Mouse (Mus musculus): Measurements from ENCODE around the gene Tex21.
"Not testable (repeated sequence)": the region's sequence is repeated elsewhere in the genome, so short reads cannot be mapped to it uniquely, and the experiment has no call there.

The Tex21 gene

DNA sequence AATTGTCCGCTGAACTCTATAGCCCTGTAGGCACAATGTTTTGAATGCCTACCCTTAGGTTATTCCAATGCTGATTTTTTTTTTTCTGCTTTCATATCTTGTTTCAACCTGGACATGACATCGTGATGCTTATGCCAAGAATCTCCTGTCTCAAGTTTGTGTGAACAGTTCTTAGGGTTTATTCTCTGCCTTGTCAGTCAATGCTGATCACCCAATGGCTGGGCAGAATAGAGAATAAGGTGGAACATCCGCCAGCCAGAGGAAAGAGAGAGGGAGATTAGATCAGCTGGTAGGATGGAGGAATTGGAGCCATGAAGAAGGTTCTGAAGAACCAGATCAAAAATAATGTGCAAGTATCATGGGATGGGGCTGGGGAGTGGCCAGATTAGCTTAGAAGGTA is 14.1 kb upstream of the Tex21 start:
- no peak for DNase-seq (ENCODE audit: low read depth, low spot score)

DNA sequence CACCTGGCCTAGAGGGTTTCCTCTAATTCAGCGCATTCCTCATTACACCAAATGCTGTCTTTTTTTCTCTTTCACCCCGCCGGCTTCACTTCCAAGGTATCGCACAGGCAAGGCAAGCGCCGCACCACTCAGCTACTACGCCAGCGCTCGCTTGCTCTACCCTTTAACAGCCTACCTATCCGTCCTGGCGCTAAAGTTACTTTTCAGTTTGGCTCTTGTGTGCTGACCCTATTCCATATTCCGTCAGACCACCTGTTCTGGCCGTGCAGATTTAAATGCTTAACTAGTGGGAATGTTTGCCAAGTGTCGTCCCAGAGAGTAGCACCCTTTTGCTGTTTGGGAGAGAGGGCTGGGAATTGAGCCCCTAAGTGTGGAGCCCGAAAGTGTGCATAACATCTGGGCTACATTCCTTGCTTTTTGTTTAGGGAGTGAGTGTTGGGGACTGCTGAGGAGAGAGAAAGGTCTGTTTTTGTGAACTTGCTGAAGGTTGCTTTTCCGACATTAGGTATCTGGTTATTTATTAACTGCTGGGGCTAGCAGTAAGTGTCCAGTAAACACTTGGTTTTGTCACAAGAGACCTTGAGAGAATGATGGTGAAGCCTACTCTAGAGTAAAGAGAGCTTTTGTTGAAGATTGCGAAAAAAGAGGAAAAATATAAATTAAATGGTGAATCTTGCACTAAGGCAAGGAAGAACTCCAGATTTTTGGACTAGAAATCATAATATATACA is 9.7 kb upstream of the Tex21 start:
- DNase-seq (ENCODE audit: low read depth, low spot score), result peak; percentile 42

DNA sequence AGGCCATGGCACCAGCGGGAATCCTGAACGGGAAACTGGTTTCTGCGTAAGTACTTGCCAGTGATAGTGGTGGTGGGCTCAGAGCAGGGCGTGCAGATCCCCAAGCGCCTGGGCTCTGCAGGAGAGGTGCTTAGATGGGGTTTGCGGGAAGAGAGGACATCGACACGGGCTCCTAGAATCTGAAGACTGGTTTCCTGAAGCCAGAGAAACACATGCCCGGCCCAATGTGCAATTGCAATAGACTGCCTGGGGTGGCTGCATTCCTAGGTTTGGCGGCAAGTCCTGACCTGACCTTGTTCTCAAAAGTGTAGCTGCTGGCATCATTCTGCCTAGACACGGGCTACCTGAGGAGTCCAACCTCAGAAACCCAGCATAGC is 8.9 kb upstream of the Tex21 start:
- DNase-seq (ENCODE audit: low read depth, low spot score), result no peak

DNA sequence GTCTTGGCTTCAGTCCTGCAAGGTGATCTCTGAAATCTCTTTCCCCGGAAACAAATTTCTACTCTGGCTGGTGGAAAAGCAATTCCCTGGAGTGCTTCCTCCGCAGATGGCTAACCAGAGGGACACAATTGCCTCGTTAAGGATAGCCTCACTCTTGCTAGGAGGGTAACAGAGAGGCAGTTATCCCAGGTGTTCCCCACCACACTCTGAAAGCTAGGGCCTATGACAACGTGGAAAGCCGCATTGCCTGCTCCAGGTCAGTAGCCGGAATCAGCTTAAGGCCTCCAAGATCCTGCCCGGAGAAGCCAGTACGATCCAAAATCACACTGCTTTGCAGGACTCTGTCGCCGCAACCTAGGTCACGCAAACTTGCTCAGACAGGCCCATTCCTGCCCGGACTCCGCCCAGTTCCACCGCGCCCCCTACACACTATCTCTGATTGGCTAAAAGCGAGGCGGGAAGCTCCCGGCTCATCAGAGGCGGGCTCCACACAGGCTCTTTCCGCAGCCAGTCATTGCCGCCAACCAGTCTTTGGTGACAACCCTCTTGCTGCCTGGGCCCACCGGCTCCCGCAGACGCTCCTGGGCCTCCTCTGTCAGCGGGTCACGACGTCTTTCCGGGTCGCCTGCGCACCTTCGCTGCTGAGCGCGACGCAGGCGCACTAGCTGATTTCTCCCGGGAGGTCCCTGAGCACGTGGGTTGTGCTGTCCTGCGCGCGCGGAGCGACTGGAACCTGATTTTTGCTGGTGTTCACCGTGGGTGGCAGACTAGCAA is 8.4 kb upstream of the Tex21 start, which contains the start of gene Mthfd1:
Gene Mthfd1 (plus strand): TSS at position 574 of the 774 bp plus-strand sequence.
- DNase-seq (ENCODE audit: low read depth, low spot score), result peak; percentile 97

DNA sequence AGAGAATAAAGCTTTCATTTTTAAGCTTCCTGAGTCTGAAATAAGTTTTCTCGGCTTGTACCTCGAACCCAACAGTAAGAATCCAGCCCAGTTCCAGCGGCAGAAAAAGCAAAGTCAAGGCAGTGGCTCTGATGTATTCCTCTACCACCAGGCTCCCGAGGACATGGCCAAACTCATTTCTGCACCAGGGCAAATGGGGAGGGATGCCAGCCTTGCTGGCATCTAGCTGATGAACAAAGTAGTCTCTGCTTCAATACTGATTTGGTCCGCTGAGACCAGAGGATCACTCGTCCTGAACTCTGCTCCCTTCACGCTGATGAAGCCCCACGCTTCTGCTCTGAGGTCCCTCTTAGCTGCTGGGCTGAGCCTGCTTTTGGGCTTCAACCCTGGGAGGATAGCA is 7.4 kb upstream of the Tex21 start:
- peak; percentile 7 for DNase-seq (ENCODE audit: low read depth, low spot score)

DNA sequence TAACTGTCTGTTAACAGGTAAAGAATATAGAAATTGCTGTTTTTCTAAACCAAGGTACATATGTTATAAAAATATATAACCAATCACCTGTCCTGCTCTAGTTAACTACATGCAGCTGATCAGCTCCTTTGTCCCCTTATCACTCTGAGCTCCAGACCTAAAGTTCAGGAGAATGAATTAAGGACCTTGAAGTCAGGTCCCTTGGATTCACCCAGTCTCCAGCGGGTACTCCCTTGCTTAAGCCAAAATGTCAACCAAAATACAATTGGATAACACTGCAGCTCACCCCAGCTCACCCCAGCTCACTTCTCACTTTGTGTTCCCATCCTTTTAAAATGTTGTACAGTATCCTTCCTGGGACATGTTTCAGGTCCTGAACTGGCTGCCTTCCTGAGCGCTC is 7.0 kb upstream of the Tex21 start:
- no peak for DNase-seq (ENCODE audit: low read depth, low spot score)

DNA sequence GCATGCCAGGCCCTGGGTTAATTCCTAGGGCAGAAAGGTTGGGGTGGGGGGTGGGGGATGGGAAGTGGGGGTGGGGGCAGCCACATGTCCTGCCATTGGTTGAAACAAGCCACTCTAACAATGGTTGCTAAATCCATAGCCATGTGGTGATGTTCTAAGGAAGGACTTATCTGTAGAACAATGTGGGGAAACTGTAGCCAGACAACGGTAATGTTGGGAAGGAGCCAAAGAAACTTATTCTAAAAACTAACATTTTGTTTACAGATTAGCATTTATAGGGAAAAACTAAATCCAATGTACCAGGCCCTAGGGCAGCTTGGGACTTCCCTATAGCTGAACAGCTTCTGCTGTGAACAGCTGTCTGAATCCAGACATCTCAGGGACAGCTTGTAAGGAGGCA is 6.5 kb upstream of the Tex21 start:
- DNase-seq (ENCODE audit: low read depth, low spot score), result no peak

DNA sequence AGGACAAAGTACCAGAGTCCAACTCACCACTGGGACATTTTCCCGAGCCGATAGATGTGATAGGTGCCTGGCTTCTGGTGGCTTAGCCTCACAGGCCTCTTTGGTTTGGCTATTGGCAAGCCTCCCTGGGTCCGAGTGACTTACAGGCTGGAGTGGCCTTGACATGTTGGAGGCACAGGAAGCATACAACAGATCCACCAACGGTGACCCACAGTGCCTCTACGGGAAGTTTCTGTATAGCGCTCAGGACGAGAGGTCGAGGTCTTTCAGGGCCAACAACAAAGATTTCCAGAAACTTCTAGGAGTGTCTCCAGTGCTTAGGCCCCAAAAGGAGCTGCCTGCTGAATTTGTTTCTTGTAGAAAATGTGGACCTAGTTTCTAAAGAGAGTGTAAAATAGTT is 1.6 kb downstream of the Tex21 start:
- DNase-seq (ENCODE audit: low read depth, low spot score), result no peak

DNA sequence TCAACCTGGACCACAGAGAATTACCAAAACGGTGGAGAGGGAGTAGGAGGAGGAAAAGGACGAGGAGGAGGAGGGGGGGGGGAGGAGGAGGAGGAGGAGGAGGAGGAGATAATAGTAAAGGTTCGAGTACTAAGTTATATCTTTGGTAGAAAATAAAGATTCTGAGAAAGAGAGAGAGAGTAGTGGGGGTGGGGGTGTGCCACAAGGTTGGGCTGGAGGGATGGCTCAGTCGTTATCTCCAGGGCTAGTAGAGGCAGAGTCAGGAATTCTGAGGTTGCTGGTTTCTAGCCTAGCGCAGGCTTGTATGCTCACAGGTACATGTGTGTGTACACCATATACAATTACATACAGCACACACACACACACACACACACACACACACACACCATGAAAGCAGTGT is 4.7 kb downstream of the Tex21 start:
- DNase-seq (ENCODE audit: low read depth, low spot score), result no peak

DNA sequence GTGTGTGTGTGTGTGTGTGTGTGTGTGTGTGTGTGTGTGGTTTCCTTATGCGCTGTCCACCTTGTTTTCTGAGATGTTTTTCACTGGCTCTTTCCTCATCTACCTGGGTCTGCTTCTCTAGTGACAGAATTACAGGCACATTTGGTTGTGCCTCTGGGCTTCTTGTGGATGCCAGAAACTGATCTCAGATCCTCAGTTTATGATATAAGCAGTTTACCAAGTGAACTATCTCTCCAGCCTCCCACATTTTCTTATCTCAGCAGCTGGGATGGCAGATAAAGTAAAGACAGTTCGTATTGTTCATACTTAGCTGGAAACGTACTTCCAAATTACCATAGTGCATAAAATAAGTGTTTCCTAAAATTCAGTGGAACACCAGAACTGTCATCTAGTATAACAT is 5.5 kb downstream of the Tex21 start:
- no peak for DNase-seq (ENCODE audit: low read depth, low spot score)

DNA sequence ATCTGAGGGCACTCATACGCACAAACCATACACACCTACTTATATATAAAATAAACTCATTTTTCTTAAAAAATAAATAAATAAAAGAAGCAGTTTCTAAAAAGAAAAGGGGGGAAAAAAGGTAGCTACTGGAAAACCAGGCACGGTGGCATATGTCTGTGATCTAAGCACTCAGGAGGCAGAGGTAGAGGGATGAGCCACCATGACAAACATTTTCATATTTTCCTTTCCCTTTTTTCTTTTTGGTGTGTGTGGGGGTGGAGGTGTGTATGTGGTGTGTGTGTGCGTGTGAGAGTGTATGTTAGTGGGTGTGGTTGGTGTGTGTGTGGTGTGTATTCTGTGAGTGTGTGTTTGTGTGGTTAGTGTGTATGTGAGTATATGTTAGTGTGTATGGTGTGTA is 5.9 kb downstream of the Tex21 start:
- no peak for DNase-seq (ENCODE audit: low read depth, low spot score)

DNA sequence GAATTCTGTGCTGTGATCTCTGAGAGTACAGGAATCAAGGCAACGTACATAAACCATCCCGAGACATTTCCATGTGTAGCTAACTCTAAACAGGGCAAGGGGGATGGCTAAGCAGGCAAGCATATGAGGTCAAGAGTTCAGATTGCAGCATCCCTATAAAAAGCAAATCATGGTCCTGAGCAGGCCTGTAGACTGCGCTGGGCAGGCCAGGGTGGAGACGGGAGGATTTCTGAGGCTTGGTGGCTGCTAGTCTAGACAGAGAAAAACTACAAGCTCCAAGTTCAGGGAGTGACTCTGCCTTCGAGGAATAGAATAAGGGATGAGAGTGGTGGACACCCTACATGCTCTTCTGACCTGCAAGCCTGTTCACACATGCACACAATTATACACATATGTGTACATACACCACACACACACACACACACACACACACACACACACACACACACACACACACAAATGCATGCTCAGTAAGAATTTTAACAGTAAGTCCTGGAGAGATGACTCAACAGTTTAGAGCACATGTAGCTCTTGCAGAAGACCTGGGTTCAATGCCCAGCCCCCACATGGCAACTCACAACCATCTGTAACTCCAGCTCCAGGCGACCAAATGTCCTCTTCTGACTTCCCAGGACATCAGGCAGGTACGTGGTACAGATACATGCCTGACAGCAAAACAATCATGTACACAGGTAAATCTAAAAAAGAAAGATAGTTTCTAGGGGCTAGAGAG is 6.5 kb downstream of the Tex21 start:
- no peak for DNase-seq (ENCODE audit: low read depth, low spot score)

DNA sequence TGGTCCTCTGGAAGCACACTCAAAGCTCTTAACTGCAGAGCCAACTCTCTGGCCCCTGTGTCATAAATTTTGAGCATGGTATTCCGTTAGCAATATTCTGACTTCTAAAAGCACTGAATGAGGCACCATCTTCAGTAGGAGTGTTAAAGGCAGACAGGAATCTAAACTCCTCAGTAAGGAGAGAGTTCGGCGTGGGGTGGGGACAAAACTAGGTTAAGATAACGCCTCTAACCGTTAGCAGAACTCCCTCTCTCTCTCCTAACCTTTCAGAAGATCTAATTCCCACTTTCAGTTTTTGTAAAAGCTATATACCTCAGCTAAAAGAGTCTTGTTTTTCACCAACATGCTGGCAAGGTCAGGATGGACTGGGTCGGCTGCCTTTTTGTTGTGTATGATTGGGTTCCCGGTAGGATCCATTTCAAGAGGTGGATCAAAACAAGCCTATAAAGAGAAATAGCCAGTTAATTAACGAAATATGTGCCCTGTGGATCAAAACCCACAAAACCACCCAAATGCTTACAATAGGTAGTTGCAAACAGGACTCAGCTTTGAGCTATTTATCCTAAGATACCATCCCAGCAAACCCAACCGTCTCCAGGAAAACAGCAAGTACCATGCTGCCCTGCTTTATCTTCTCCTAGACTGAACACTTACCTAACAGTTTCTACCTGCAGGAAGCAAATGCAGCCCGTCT is 7.3 kb downstream of the Tex21 start:
- no peak for DNase-seq (ENCODE audit: low read depth, low spot score)

DNA sequence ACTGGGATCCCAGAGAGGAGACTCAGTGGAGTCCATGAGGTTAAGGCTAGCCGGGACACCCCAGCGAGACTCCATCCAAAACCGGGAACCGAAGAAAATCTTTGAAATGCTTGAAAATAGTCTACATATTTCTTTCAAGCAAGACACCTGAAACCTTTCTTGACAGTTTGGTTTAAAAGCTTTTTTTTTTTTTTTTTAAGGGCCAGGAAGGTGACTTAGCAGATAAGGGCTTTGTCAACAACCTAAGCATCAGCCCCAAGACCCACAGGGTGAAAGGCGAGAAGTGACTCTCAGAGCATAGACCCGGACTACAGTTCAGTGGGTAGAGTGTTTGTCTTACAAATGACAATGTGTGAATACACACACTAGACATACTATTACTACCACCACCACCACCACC is 11.3 kb downstream of the Tex21 start:
- no peak for DNase-seq (ENCODE audit: low read depth, low spot score)

DNA sequence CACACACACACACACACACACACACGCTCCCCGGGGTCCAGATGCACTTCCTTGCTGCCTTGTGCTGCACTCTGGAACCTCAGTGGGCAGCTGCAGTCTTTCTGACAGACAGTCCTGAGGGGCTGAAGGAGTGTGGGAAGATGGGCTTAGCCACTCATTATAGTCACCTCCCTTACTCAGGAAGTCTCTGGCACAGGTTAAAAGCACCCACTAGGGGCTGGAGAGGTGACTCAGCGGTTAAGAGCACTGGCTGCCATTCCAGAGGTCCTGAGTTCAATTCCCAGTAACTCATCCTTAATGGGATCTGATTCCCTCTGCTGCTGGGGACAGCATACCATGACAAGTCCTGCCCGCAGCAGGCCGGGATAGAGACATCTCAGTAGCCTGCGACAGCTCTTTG is 15.9 kb downstream of the Tex21 start:
- DNase-seq (ENCODE audit: low read depth, low spot score), result no peak

DNA sequence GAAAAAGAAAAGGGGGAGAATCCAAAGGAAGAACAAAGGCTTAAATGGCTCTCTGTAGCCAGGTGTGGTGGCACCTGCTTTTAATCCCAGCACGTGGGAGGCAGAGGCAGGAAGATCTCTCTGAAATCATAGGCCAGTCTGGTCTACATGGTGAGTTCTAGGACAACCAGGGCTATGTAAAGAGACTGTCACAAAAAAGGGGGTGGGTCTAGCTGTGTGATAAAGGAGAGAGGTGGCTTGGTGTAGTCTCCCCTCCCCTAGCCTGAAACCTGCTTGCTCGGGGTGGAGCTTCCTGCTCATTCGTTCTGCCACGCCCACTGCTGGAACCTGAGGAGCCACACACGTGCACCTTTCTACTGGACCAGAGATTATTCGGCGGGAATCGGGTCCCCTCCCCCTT is 24.4 kb downstream of the Tex21 start:
- not testable (repeated sequence) for DNase-seq (ENCODE audit: low read depth, low spot score)

DNA sequence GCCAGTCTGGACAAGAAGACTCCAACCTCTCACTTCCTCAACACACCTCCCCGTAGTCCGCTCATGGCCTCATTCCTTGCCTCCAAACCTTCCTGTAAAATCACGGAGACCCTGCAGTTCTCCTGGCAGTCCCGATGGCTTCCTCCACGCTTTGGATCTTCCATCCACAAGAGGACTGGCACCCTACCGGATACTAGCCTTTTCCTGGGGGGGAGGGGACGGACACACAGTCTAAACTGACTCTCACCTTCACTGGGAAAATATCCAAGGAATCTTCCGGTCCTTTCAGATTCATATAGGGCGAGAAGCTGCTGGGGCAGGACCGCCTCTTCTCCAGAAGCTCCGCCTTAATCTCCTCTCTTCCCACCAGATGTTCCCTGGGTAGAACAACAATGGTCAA is 29.8 kb downstream of the Tex21 start:
- DNase-seq (ENCODE audit: low read depth, low spot score), result no peak

DNA sequence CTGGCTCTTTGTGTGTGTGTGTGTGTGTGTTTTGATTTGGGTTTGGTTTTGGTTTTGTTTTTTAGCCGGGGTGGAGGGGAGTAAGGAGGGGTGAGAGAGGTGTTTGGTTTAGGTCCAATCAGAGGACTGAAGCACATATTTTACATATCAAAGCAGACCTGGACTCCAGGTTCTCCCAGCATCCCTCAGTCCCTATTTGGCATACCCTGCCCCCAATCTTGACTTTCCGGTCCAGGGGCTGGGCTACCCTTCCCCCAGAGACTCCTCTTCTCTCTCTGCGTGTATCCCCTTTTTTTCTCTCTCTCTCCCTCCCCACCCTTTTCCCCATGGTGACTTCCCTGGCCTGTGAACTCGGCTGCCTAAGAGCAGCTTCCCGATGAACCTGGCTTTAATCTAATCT is 31.4 kb downstream of the Tex21 start:
- no peak for DNase-seq (ENCODE audit: low read depth, low spot score)

DNA sequence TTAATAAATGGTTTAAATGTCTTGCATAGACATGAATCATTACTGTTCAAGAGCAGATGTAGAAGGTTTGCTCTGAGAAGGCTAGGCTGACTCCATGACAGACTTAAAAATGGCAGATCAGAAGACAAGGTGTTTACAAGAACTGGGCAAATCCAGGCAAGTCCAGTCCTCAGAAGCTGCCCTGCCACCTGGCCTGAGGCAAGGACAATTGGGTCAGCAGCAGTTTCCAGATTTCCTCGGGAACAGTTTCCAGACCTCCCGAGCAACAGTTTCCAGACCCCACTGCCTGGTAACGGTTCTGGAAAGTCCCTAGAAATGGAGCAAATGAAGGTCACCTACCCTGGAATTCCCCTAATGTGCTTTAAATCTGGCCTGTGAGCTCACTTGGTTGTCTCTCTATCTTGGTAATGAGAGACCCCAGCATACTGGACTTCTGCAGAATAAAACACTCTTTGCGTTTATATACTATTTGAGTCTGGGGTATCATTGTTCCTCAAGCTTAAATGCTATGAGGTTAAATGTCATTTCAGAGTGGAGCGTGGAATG is 37.0 kb downstream of the Tex21 start:
- no peak for DNase-seq (ENCODE audit: low read depth, low spot score)

DNA sequence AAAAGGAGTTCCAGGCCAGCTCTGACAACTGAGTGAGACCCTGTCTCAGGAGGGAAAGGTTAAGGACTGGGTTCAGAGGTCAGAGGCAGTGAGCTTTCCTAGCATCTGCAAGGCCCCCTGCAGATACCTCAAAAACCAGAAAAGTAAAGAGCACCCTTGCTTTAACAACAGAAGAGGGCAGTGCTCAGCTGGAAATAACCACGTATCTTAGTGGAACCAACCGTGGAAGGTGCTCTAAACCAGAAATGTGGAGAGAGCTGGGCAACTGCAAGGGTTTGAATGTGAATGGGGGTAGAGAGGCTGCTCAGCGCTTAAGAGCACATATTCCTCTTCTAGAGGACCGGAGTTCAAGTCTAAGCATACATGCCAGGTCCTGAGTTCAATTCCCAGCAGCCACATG is 46.2 kb downstream of the Tex21 start:
- no peak for DNase-seq (ENCODE audit: low read depth, low spot score)

DNA sequence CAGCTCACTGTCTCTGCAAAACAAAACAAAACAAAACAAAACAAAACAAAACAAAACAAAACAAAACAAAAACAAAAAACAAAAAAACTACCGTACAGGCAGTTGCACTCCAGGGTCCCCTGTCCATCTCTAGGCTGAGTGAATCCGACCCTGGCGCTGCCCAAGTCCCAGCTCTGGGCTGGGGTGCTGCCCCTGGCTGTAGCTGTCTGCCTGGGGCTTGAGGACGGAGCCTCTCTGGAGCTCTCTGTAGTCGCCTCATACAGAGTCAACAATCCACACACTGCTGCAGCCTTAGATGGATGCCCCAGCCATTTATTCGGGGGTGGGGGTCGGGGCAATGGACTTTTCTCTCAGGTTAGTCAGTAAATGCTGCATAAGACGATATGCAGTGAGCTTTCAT is 49.5 kb downstream of the Tex21 start:
- no peak for DNase-seq (ENCODE audit: low read depth, low spot score)

DNA sequence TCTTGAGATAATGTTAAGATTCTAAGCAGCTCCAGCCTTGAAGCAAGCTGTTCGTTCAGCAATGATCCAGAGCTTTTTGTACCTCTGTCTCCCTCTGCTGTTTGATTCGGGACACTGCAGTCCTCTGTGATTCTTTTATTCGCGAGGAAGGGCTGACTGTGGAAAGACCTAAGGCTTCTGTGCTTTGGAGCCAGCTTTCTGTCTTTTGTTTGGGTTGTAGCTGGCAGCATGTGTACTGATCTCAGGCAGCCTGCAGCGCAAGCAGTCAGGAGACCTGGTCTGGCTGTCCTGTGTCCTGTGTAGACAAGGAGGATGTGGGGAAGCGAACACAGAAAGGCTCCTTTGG is 49.9 kb downstream of the Tex21 start:
- peak; percentile 82 for DNase-seq (ENCODE audit: low read depth, low spot score)
